Mouse (Mus musculus) midbrain, embryonic 11.5 days (tissue): ENCODE measurements around the gene Matn4. TPM values are rescaled to one million over a fixed set of nuclear protein-coding genes. Genes with fewer than 3 reads are reported as not detected.

Experiments used
- ATAC-seq: fragments of 200-750 bp; cut with Nextera tagmentation; 2 replicates; pipeline ENCODE4 v1.8.0; 2017; ENCODE audit warnings: moderate TSS enrichment, moderate library complexity; ENCODE audit not compliant: low FRiP score
- DNase-seq: peaks from one replicate; pipeline ENCODE4 v3.0.0; 2015; ENCODE audit warnings: low spot score; ENCODE audit errors: missing footprints
- H3K27ac ChIP-seq: fragments of 300-500 bp; sonication (generic); 2 replicates; pipeline ENCODE4 v1.5.1; 2014; ENCODE audit warnings: low read depth, low read length
- H3K27me3 ChIP-seq: fragments of 300-500 bp; sonication (generic); 2 replicates; pipeline ENCODE4 v1.6.1; 2014; ENCODE audit warnings: mild to moderate bottlenecking, low read length, moderate library complexity, mixed read lengths; ENCODE audit not compliant: control insufficient read depth, insufficient read depth
- H3K36me3 ChIP-seq: fragments of 300-500 bp; sonication (generic); 2 replicates; pipeline ENCODE4 v1.6.1; 2014; ENCODE audit warnings: mild to moderate bottlenecking, low read length, moderate library complexity, mixed read lengths; ENCODE audit not compliant: control insufficient read depth, insufficient read depth
- H3K4me1 ChIP-seq: fragments of 300-500 bp; sonication (generic); 2 replicates; pipeline ENCODE4 v1.6.1; 2014; ENCODE audit warnings: low read length; ENCODE audit not compliant: control insufficient read depth, insufficient read depth
- H3K4me2 ChIP-seq: fragments of 300-500 bp; sonication (generic); 2 replicates; pipeline ENCODE4 v1.6.1; 2014; ENCODE audit warnings: mild to moderate bottlenecking, moderate library complexity
- H3K4me3 ChIP-seq: fragments of 300-500 bp; sonication (generic); 2 replicates; pipeline ENCODE4 v1.5.1; 2014; ENCODE audit warnings: low read depth, low read length
- H3K9ac ChIP-seq: fragments of 300-500 bp; sonication (generic); 2 replicates; pipeline ENCODE4 v1.6.1; 2014; ENCODE audit warnings: low read length
- H3K9me3 ChIP-seq: fragments of 300-500 bp; sonication (generic); 2 replicates; pipeline ENCODE4 v1.6.1; 2016; ENCODE audit warnings: low read length; ENCODE audit not compliant: control insufficient read depth
- WGBS: fragments of 180-500 bp; shearing (Covaris S2); extraction: QIAGEN DNeasy Blood & Tissue Kit; methylation state at CpG from one replicate; pipeline ENCODE4 v1.1.7; 2014; 5-methylcytosine and 5-hydroxymethylcytosine counted together
- polyA plus RNA-seq: library from polyadenylated mRNA; unstranded; fragments of >200 nt; fragmentation: Nextera tagmentation; extraction: Ambion mirVana; gene quantifications from 2 replicates; pipeline ENCODE4 v1.2.1, GENCODE M21; 2014

Matn4 gene
- polyA plus RNA-seq, result 0.10 and 0.23 TPM in 2 replicates

GRCm38 (mm10) chr2:164405060-164405459 lies at the start of gene Matn4:
Gene Matn4 (minus strand): TSS chr2:164405160.
- ATAC-seq (no peak), DNase-seq (no peak)
- Histone ChIP-seq H3K4me3 (peak within 1 kb of the TSS; percentile 12), H3K4me2 (peak within 1 kb of the TSS; percentile 33), H3K36me3 (no peaks in the 10 kb centered on the region), H3K27me3 (peaks cover 91% of the 10 kb centered on the region), H3K9me3 (no peaks in the 10 kb centered on the region), H3K27ac (no peak within 1 kb of the TSS), H3K9ac (peak within 1 kb of the TSS; percentile 14; the same call in 1 of the 2 replicates), H3K4me1 (peaks cover 5% of the 10 kb centered on the region; the same call in 1 of the 2 replicates)
- 8% methylated on average over 9 of the region's 9 CpGs for WGBS

- Histone ChIP-seq H3K4me2 (no peak overlapping the region), H3K27me3 (no peaks in the 10 kb centered on the region), H3K27ac (no peak overlapping the region), H3K9ac (no peak overlapping the region), H3K4me1 (peaks cover 5% of the 10 kb centered on the region), H3K36me3 (no peaks in the 10 kb centered on the region), H3K4me3 (no peak overlapping the region), H3K9me3 (no peaks in the 10 kb centered on the region)
- no peak for ATAC-seq
- WGBS, result 77% methylated on average over 7 of the region's 7 CpGs
- no peak for DNase-seq
Observed at GRCm38 (mm10) chr2:164453887-164454500, 49.0 kb upstream of the Matn4 start.

GRCm38 (mm10) chr2:164453047-164453757 lies 48.2 kb upstream of the Matn4 start:
- H3K9ac ChIP-seq, result no peak overlapping the region
- 88% methylated on average over 14 of the region's 14 CpGs for WGBS
- DNase-seq, result no peak

GRCm38 (mm10) chr2:164452000-164452676 lies 47.2 kb upstream of the Matn4 start:
- H3K4me3 ChIP-seq, result no peak overlapping the region
- no peak overlapping the region for H3K27ac ChIP-seq
- H3K4me2 ChIP-seq, result no peak overlapping the region
- no peak overlapping the region for H3K9ac ChIP-seq
- no peaks in the 10 kb centered on the region for H3K9me3 ChIP-seq
- DNase-seq, result peak; percentile 47
- H3K4me1 ChIP-seq, result peaks cover 5% of the 10 kb centered on the region
- H3K36me3 ChIP-seq, result no peaks in the 10 kb centered on the region
- H3K27me3 ChIP-seq, result no peaks in the 10 kb centered on the region
- no peak for ATAC-seq
- 46% methylated on average over 12 of the region's 13 CpGs for WGBS

More at GRCm38 (mm10) chr2:164453047-164453757, 48.2 kb upstream of the Matn4 start:
- H3K4me3 ChIP-seq, result no peak overlapping the region
- no peaks in the 10 kb centered on the region for H3K36me3 ChIP-seq
- H3K27me3 ChIP-seq, result no peaks in the 10 kb centered on the region
- no peaks in the 10 kb centered on the region for H3K9me3 ChIP-seq
- ATAC-seq, result no peak
- H3K4me2 ChIP-seq, result no peak overlapping the region
- H3K4me1 ChIP-seq, result peaks cover 5% of the 10 kb centered on the region
- H3K27ac ChIP-seq, result no peak overlapping the region

GRCm38 (mm10) chr2:164449341-164450042 lies 44.5 kb upstream of the Matn4 start:
- no peaks in the 10 kb centered on the region for H3K4me1 ChIP-seq
- no peak overlapping the region for H3K27ac ChIP-seq
- no peaks in the 10 kb centered on the region for H3K36me3 ChIP-seq
- no peak overlapping the region for H3K9ac ChIP-seq
- DNase-seq (peak; percentile 61), ATAC-seq (no peak)
- H3K27me3 ChIP-seq, result no peaks in the 10 kb centered on the region; the same call in 1 of the 2 replicates
- no peaks in the 10 kb centered on the region for H3K9me3 ChIP-seq
- H3K4me3 ChIP-seq, result no peak overlapping the region
- 91% methylated on average over 14 of the region's 14 CpGs for WGBS
- no peak overlapping the region for H3K4me2 ChIP-seq

GRCm38 (mm10) chr2:164448921-164449320 lies 44.0 kb upstream of the Matn4 start:
- ATAC-seq (no peak), DNase-seq (no peak)
- no peaks in the 10 kb centered on the region for H3K9me3 ChIP-seq
- no peak overlapping the region for H3K4me3 ChIP-seq
- no peaks in the 10 kb centered on the region for H3K36me3 ChIP-seq
- H3K9ac ChIP-seq, result no peak overlapping the region
- no peak overlapping the region for H3K4me2 ChIP-seq
- H3K27ac ChIP-seq, result no peak overlapping the region
- no peaks in the 10 kb centered on the region; the same call in 1 of the 2 replicates for H3K27me3 ChIP-seq
- no peaks in the 10 kb centered on the region for H3K4me1 ChIP-seq
- 82% methylated on average over 5 of the region's 5 CpGs for WGBS

GRCm38 (mm10) chr2:164448140-164448539 lies 43.2 kb upstream of the Matn4 start:
- Histone ChIP-seq H3K9ac (no peak overlapping the region), H3K4me1 (peaks cover 4% of the 10 kb centered on the region), H3K4me2 (no peak overlapping the region), H3K36me3 (no peaks in the 10 kb centered on the region), H3K4me3 (no peak overlapping the region), H3K27ac (no peak overlapping the region), H3K27me3 (peaks cover 2% of the 10 kb centered on the region; the same call in 1 of the 2 replicates), H3K9me3 (no peaks in the 10 kb centered on the region)
- ATAC-seq (no peak), DNase-seq (no peak)
- 96% methylated on average over 1 of the region's 1 CpGs for WGBS

- no peak overlapping the region for H3K4me3 ChIP-seq
- no peak for ATAC-seq
- H3K27ac ChIP-seq, result no peak overlapping the region
- 81% methylated on average over 3 of the region's 3 CpGs for WGBS
- no peaks in the 10 kb centered on the region for H3K9me3 ChIP-seq
- H3K9ac ChIP-seq, result no peak overlapping the region
- no peak for DNase-seq
- peaks cover 7% of the 10 kb centered on the region for H3K27me3 ChIP-seq
- peaks cover 15% of the 10 kb centered on the region for H3K4me1 ChIP-seq
- no peak overlapping the region for H3K4me2 ChIP-seq
- H3K36me3 ChIP-seq, result no peaks in the 10 kb centered on the region
Observed at GRCm38 (mm10) chr2:164446086-164446469, 41.1 kb upstream of the Matn4 start.
